Mouse (Mus musculus) liver, embryonic 14.5 days (tissue): Measurements from ENCODE around the gene Rad51b. TPM values are rescaled to one million over a fixed set of nuclear protein-coding genes. Genes with fewer than 3 reads are reported as not detected.

Source experiments
- ATAC-seq: fragments of 200-750 bp; cut with Nextera tagmentation; 2 replicates; pipeline ENCODE4 v1.8.0; 2017; ENCODE audit warnings: moderate number of reproducible peaks, mild to moderate bottlenecking, moderate library complexity; ENCODE audit not compliant: insufficient read depth
- DNase-seq, 3 experiments: peaks; one replicate each; pipeline ENCODE4 v3.0.0-alpha.2; 2012 to 2013; ENCODE audit warnings: low read depth in 3 of 3, low spot score in 3 of 3
- H3K27ac ChIP-seq: fragments of 300-500 bp; sonication (generic); 2 replicates; pipeline ENCODE4 v1.5.1; 2014; ENCODE audit warnings: moderate library complexity, mild to moderate bottlenecking, control low read depth, inconsistent platforms
- H3K27me3 ChIP-seq: fragments of 300-500 bp; sonication (generic); 2 replicates; pipeline ENCODE4 v1.6.1; 2014; ENCODE audit warnings: mild to moderate bottlenecking, low read length, moderate library complexity; ENCODE audit not compliant: control insufficient read depth, insufficient read depth
- H3K36me3 ChIP-seq: fragments of 300-500 bp; sonication (generic); replicated peaks from 2 replicates; pipeline ENCODE4 v1.6.1; 2014; ENCODE audit warnings: low read depth; ENCODE audit not compliant: control insufficient read depth, insufficient read depth
- H3K4me1 ChIP-seq, 2 experiments: fragments of 200-500 bp in 1 of 2; fragments of 300-500 bp in 1 of 2; sonication (generic) in 1 of 2; replicated peaks; 2 replicates each; pipeline ENCODE4 v1.6.1; 2012 to 2014; ENCODE audit warnings: antibody characterized with exemption in 1 of 2, inconsistent platforms in 1 of 2, low read length in 1 of 2; ENCODE audit not compliant: control insufficient read depth in 2 of 2, insufficient read depth in 2 of 2
- H3K4me2 ChIP-seq: fragments of 300-500 bp; sonication (generic); 2 replicates; pipeline ENCODE4 v1.6.1; 2014; ENCODE audit warnings: low read depth, mild to moderate bottlenecking, control low read depth, moderate library complexity
- H3K4me3 ChIP-seq, 2 experiments: fragments of 200-500 bp in 1 of 2; fragments of 300-500 bp in 1 of 2; sonication (generic) in 1 of 2; 2 replicates each; pipeline ENCODE4 v1.5.1; 2012 to 2014; ENCODE audit warnings: low read depth in 2 of 2, low read length in 2 of 2, mild to moderate bottlenecking in 2 of 2, control low read depth in 1 of 2, inconsistent platforms in 1 of 2, moderate library complexity in 1 of 2; ENCODE audit not compliant: insufficient read depth in 1 of 2
- H3K9ac ChIP-seq: fragments of 300-500 bp; sonication (generic); replicated peaks from 2 replicates; pipeline ENCODE4 v1.6.1; 2014; ENCODE audit warnings: mild to moderate bottlenecking, control low read depth, moderate library complexity
- H3K9me3 ChIP-seq: fragments of 300-500 bp; sonication (generic); 2 replicates; pipeline ENCODE4 v1.6.1; 2016; ENCODE audit warnings: low read length, mixed read lengths; ENCODE audit not compliant: control insufficient read depth
- CTCF ChIP-seq: IDR thresholded peaks from 2 replicates; pipeline ENCODE4 v1.5.1; 2016; ENCODE audit warnings: antibody characterized with exemption, low read depth, control low read depth
- EP300 ChIP-seq: IDR thresholded peaks from 2 replicates; pipeline ENCODE4 v1.6.1; 2016; ENCODE audit warnings: antibody characterized with exemption, low read depth
- WGBS: fragments of 180-500 bp; shearing (Covaris S2); extraction: QIAGEN DNeasy Blood & Tissue Kit; methylation state at CpG from one replicate; pipeline ENCODE4 v1.1.7; 2014; ENCODE audit not compliant: insufficient replicate concordance; 5-methylcytosine and 5-hydroxymethylcytosine counted together
- polyA plus RNA-seq, 2 experiments: library from polyadenylated mRNA; depleted of rRNA in 1 of 2; stranded (reverse) in 1 of 2; unstranded in 1 of 2; fragments of >200 nt; fragmentation: Nextera tagmentation in 1 of 2; extraction: Ambion mirVana in 1 of 2; gene quantifications; 2 replicates each; pipeline versions ENCODE4 v1.2.1 to v1.2.3; 2012 to 2014

Gene Rad51b
- polyA plus RNA-seq, 2 experiments: 2.3 to 5.1 TPM

- no peaks in the 10 kb centered on the region for H3K9me3 ChIP-seq
- H3K4me2 ChIP-seq: no peak overlapping the region
- WGBS: 66% methylated on average over 6 of the region's 6 CpGs
- no peak overlapping the region for H3K9ac ChIP-seq
- no peaks in the 10 kb centered on the region for H3K27me3 ChIP-seq
- H3K4me3 ChIP-seq: no peak overlapping the region
- H3K36me3 ChIP-seq: no peaks in the 10 kb centered on the region
- DNase-seq (no peak), ATAC-seq (no peak)
- no peak overlapping the region for H3K27ac ChIP-seq
- H3K4me1 ChIP-seq: peaks cover 0 to 7% of the 10 kb centered on the region in 2 experiments; a peak in 1 of 4 replicates
- TF ChIP-seq CTCF: no peak
- TF ChIP-seq EP300: no peak
Measured at GRCm38 (mm10) chr12:79541581-79541980, 244.5 kb downstream of the Rad51b start.

DNA sequence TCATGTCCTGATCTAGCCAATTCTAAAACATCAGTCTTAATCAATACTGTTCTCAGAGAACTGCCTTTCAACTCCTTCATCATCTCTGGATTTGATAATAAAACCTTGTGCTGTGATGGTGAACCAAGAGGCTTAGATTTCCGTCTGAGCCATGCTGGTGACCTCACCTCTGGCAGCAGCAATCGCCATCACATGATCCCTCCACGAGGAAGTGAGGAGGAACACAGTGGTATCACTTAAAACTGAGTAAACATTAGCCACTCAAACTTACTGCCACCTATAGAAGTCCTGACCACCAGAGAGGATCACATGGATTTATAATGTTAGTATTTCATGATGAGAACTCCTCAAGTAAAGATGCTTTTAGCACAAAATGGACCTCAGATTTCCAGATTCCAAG, 248.0 kb downstream of the Rad51b start:
- Histone ChIP-seq H3K27ac (no peak overlapping the region), H3K4me2 (no peak overlapping the region), H3K9ac (no peak overlapping the region), H3K27me3 (no peaks in the 10 kb centered on the region), H3K9me3 (no peaks in the 10 kb centered on the region), H3K36me3 (no peaks in the 10 kb centered on the region), H3K4me3 (no peak overlapping the region), H3K4me1 (peaks cover 0 to 9% of the 10 kb centered on the region in 2 experiments; a peak in 2 of 4 replicates)
- 51% methylated on average over 3 of the region's 3 CpGs for WGBS
- no peak for TF ChIP-seq EP300
- no peak for TF ChIP-seq CTCF
- DNase-seq (no peak), ATAC-seq (no peak)

DNA sequence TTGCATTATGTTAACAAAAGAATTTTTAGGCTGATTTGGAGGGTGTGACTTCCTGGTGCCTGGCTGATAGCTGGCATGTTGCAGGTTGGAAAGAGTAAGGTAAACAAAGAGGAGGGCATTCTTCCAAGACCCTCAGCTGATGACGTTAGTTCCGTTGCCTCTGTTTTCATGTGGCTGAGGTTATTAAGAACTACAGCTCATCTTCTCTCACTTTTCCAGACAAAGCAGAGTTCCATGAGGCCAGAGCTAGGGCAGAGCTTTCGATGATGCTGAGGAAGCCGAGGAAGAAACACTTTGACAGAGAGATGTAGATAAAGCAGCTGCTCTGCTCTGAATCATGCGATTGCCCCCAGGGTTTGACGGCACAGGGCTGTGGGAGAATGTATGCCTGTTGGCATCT, 250.5 kb downstream of the Rad51b start:
- Histone ChIP-seq H3K27ac (no peak overlapping the region), H3K27me3 (no peaks in the 10 kb centered on the region), H3K4me2 (no peak overlapping the region), H3K9me3 (no peaks in the 10 kb centered on the region), H3K4me1 (peaks cover 0 to 4% of the 10 kb centered on the region in 2 experiments; a peak in 1 of 4 replicates), H3K36me3 (no peaks in the 10 kb centered on the region), H3K9ac (no peak overlapping the region), H3K4me3 (no peak overlapping the region)
- TF ChIP-seq EP300 (no peak), CTCF (no peak)
- 61% methylated on average over 6 of the region's 6 CpGs for WGBS
- no peak for DNase-seq
- ATAC-seq: no peak

DNA sequence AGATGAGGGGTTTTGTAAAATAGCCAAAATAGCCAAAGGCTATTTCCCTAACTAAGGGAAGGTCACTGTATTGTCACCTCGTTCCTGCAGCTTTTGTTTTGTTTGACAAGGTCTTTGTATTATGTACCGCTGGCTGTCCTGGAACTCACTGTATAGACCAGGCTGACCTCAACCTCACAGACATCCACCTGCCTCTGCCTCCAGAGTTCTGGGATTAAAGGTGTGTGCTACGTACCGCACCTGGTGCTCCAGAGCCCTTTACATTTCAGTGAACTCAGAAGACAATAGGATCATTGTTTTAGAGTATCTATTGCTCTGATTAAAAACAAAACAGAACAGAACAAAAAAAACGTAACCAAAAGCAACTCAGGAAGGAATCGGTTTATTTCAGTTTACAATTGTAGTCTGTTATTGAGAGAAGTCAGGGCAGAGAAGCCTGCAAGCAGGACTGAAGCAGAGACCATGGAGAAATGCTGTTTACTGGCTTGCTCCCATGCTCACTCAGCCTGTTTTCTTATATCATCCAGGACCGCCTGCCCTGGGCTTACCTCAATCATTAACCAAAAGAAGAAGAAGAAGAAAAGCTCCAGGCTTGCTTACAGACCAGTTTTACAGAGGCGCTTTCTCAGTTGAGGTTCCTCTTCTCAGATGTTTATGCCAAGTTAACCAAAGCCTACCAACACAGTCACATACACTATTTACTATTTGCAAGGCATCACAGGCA, 251.7 kb downstream of the Rad51b start:
- TF ChIP-seq CTCF: no peak
- TF ChIP-seq EP300: no peak
- Histone ChIP-seq H3K36me3 (no peaks in the 10 kb centered on the region), H3K4me3 (no peak overlapping the region), H3K9ac (no peak overlapping the region), H3K4me2 (no peak overlapping the region), H3K9me3 (no peaks in the 10 kb centered on the region), H3K27me3 (no peaks in the 10 kb centered on the region), H3K27ac (no peak overlapping the region), H3K4me1 (peaks cover 0 to 4% of the 10 kb centered on the region in 2 experiments; a peak in 1 of 4 replicates)
- 72% methylated on average over 8 of the region's 8 CpGs for WGBS
- ATAC-seq (no peak), DNase-seq (no peak)

- no peaks in the 10 kb centered on the region for H3K36me3 ChIP-seq
- H3K9me3 ChIP-seq: no peaks in the 10 kb centered on the region
- 80% methylated on average over 7 of the region's 7 CpGs for WGBS
- H3K9ac ChIP-seq: no peak overlapping the region
- DNase-seq: no peak
- no peak for TF ChIP-seq CTCF
- TF ChIP-seq EP300: no peak
- no peak overlapping the region for H3K4me3 ChIP-seq
- no peak overlapping the region for H3K4me2 ChIP-seq
- no peak for ATAC-seq
- no peaks in the 10 kb centered on the region for H3K27me3 ChIP-seq
- H3K4me1 ChIP-seq: peaks cover 0 to 4% of the 10 kb centered on the region in 2 experiments; a peak in 1 of 4 replicates
- H3K27ac ChIP-seq: no peak overlapping the region
Measured at GRCm38 (mm10) chr12:79550049-79550682, 253.1 kb downstream of the Rad51b start.
